Mouse (Mus musculus): ENCODE measurements around the gene Flvcr2. TPM values are rescaled to one million over a fixed set of nuclear protein-coding genes. Genes with fewer than 3 reads are reported as not detected.

Gene Flvcr2
- polyA plus RNA-seq, 1 experiment from 2014 or later: 2.1 TPM

DNA sequence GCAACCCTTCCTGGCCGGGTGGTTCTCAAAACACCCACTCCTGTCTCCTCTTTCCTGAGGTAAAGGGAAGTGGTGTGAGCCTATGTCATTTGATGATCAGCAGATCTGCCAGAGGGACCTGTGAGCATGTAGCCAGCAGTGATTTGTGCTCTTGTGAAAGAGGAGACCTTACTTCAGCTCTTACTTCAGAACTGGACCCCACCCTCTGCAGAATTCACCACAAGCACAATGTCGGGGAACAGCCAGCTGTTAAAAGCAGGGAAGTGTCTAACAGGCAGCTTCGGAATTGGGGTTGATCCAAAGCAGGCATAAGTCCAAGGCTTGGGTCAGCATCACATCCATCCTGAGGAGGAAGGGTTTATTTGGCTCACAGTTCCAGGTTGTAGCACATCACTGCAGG, 25.0 kb downstream of the Flvcr2 start:
- H3K9me3 ChIP-seq (replicated peaks; ENCODE audit: control insufficient read depth, low read length): no peaks in the 10 kb centered on the region
- H3K36me3 ChIP-seq (ENCODE audit: control insufficient read depth, insufficient read depth, low read length): no peaks in the 10 kb centered on the region
- no peak; the same call in 1 of the 2 replicates for ATAC-seq (ENCODE audit: insufficient read depth, low FRiP score)
- no peak overlapping the region for H3K4me3 ChIP-seq (replicated peaks; ENCODE audit: low read length)
- WGBS: 45% methylated on average over 3 of the region's 3 CpGs
- no peaks in the 10 kb centered on the region for H3K27me3 ChIP-seq (ENCODE audit: control insufficient read depth, insufficient read depth, low read length)
- H3K9ac ChIP-seq (ENCODE audit: low read length): no peak overlapping the region
- no peak overlapping the region for H3K27ac ChIP-seq (ENCODE audit: low read length)
- no peaks in the 10 kb centered on the region for H3K4me1 ChIP-seq (ENCODE audit: control insufficient read depth, insufficient read depth, low read length)
- no peak overlapping the region for H3K4me2 ChIP-seq (ENCODE audit: low read depth, low read length)

DNA sequence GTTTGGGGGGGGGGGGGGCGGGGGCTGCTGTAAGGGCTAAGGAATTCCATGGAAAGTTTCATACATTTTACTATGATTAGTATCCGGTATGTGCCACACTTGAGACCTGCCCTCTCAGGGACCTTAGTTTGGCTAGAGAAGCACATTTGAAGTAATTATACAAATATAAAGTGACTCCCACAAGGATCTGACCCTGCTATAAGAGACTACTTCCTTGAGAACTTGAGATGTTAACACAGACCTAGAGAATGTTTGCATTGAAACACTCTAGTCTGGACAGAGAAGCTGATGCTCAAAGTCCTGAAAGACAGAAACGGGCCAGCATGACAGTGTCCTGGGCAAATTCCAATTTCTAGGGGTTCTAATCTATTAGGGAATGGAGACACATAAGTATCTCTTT, 32.6 kb downstream of the Flvcr2 start:
- ATAC-seq (ENCODE audit: insufficient read depth, low FRiP score): no peak
- Histone ChIP-seq H3K4me3 (replicated peaks; ENCODE audit: low read length) (no peak overlapping the region), H3K27ac (ENCODE audit: low read length) (no peak overlapping the region), H3K4me1 (ENCODE audit: control insufficient read depth, insufficient read depth, low read length) (no peaks in the 10 kb centered on the region), H3K9ac (ENCODE audit: low read length) (no peak overlapping the region), H3K9me3 (replicated peaks; ENCODE audit: control insufficient read depth, low read length) (no peaks in the 10 kb centered on the region), H3K36me3 (ENCODE audit: control insufficient read depth, insufficient read depth, low read length) (no peaks in the 10 kb centered on the region), H3K4me2 (ENCODE audit: low read depth, low read length) (no peak overlapping the region), H3K27me3 (ENCODE audit: control insufficient read depth, insufficient read depth, low read length) (no peaks in the 10 kb centered on the region)
- 43% methylated on average over 3 of the region's 3 CpGs for WGBS

GRCm38 (mm10) chr12:85779707-85780106, 33.4 kb downstream of the Flvcr2 start:
- 91% methylated on average over 5 of the region's 5 CpGs for WGBS
- H3K4me3 ChIP-seq (replicated peaks; ENCODE audit: low read length): no peak overlapping the region
- H3K36me3 ChIP-seq (ENCODE audit: control insufficient read depth, insufficient read depth, low read length): no peaks in the 10 kb centered on the region
- H3K9me3 ChIP-seq (replicated peaks; ENCODE audit: control insufficient read depth, low read length): no peaks in the 10 kb centered on the region
- no peaks in the 10 kb centered on the region for H3K27me3 ChIP-seq (ENCODE audit: control insufficient read depth, insufficient read depth, low read length)
- no peak overlapping the region for H3K4me2 ChIP-seq (ENCODE audit: low read depth, low read length)
- no peaks in the 10 kb centered on the region for H3K4me1 ChIP-seq (ENCODE audit: control insufficient read depth, insufficient read depth, low read length)
- no peak for ATAC-seq (ENCODE audit: insufficient read depth, low FRiP score)
- H3K27ac ChIP-seq (ENCODE audit: low read length): no peak overlapping the region
- H3K9ac ChIP-seq (ENCODE audit: low read length): no peak overlapping the region

DNA sequence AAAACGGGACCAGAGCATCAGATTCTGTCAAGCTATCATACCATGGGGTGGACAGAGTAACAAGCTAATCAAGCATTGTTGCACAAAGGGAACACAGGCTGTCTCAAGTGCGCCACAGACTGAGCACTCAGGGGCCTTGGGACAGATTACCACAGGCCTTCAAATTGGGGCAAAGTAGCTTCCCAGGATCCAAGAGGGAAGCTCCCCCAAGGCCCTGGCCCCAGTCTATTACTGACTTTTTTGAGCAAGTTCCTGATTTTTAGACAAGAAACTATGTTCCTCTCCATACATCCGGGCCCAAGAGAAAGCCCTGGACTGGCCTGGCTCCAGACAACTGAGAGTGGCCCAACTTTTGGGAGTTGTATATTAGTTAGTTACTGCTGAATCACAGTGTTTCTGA, 35.3 kb downstream of the Flvcr2 start:
- H3K4me2 ChIP-seq (ENCODE audit: low read depth, low read length): no peak overlapping the region
- H3K4me3 ChIP-seq (replicated peaks; ENCODE audit: low read length): no peak overlapping the region
- H3K9me3 ChIP-seq (replicated peaks; ENCODE audit: control insufficient read depth, low read length): no peaks in the 10 kb centered on the region
- H3K27ac ChIP-seq (ENCODE audit: low read length): no peak overlapping the region
- H3K27me3 ChIP-seq (ENCODE audit: control insufficient read depth, insufficient read depth, low read length): no peaks in the 10 kb centered on the region
- ATAC-seq (ENCODE audit: insufficient read depth, low FRiP score): no peak
- no peaks in the 10 kb centered on the region for H3K36me3 ChIP-seq (ENCODE audit: control insufficient read depth, insufficient read depth, low read length)
- 89% methylated on average over 3 of the region's 3 CpGs for WGBS
- no peak overlapping the region for H3K9ac ChIP-seq (ENCODE audit: low read length)
- H3K4me1 ChIP-seq (ENCODE audit: control insufficient read depth, insufficient read depth, low read length): 0 out of 2 replicates have a peak, but pooled peaks cover 5% of the 10 kb centered on the region

- no peaks in the 10 kb centered on the region for H3K9me3 ChIP-seq (replicated peaks; ENCODE audit: control insufficient read depth, low read length)
Measured at GRCm38 (mm10) chr12:85784916-85785815, 38.8 kb downstream of the Flvcr2 start.

GRCm38 (mm10) chr12:85792158-85792557, 45.8 kb downstream of the Flvcr2 start:
- WGBS: 87% methylated on average over 4 of the region's 4 CpGs
- no peaks in the 10 kb centered on the region for H3K27me3 ChIP-seq (ENCODE audit: control insufficient read depth, insufficient read depth, low read length)
- no peak overlapping the region for H3K27ac ChIP-seq (ENCODE audit: low read length)
- no peak overlapping the region for H3K4me3 ChIP-seq (replicated peaks; ENCODE audit: low read length)
- ATAC-seq (ENCODE audit: insufficient read depth, low FRiP score): no peak
- no peaks in the 10 kb centered on the region for H3K9me3 ChIP-seq (replicated peaks; ENCODE audit: control insufficient read depth, low read length)
- no peaks in the 10 kb centered on the region for H3K4me1 ChIP-seq (ENCODE audit: control insufficient read depth, insufficient read depth, low read length)
- H3K36me3 ChIP-seq (ENCODE audit: control insufficient read depth, insufficient read depth, low read length): no peaks in the 10 kb centered on the region
- H3K4me2 ChIP-seq (ENCODE audit: low read depth, low read length): no peak overlapping the region
- no peak overlapping the region for H3K9ac ChIP-seq (ENCODE audit: low read length)

More at GRCm38 (mm10) chr12:85784916-85785815, 38.8 kb downstream of the Flvcr2 start:
- Histone ChIP-seq H3K27ac (ENCODE audit: low read length) (no peak overlapping the region), H3K4me1 (ENCODE audit: control insufficient read depth, insufficient read depth, low read length) (0 out of 2 replicates have a peak, but pooled peaks cover 5% of the 10 kb centered on the region), H3K27me3 (ENCODE audit: control insufficient read depth, insufficient read depth, low read length) (no peaks in the 10 kb centered on the region), H3K4me2 (ENCODE audit: low read depth, low read length) (no peak overlapping the region), H3K4me3 (replicated peaks; ENCODE audit: low read length) (no peak overlapping the region), H3K36me3 (ENCODE audit: control insufficient read depth, insufficient read depth, low read length) (no peaks in the 10 kb centered on the region), H3K9ac (ENCODE audit: low read length) (no peak overlapping the region)
- WGBS: 65% methylated on average over 19 of the region's 19 CpGs
- ATAC-seq (ENCODE audit: insufficient read depth, low FRiP score): no peak

DNA sequence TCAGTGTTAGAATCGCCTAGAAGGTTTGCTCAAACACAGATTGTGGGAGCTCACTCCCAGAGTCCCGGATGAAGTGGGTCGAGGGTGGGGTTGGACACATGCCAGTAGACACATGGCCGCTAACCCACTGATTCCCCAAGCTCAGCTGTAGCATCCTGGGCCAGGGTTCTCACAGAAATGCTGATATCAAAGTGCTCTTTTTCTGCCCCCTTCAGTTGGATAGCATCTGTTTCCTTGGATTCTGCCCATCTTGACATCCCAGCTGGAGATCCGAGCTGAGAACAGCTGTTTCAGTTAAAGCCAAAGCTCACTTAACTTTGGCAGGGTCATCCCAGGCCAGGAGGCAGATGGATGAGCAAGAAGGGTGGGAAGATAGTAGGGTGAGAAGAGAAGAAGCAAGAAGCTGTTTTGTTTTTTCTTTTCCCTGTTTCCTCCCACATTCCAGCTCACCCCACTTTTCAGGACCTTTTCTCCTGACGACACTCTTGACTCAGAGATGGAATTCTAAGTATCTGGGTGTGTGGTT, 46.5 kb downstream of the Flvcr2 start:
- Histone ChIP-seq H3K27ac (ENCODE audit: low read length) (no peak overlapping the region), H3K4me1 (ENCODE audit: control insufficient read depth, insufficient read depth, low read length) (no peaks in the 10 kb centered on the region), H3K4me2 (ENCODE audit: low read depth, low read length) (no peak overlapping the region), H3K9ac (ENCODE audit: low read length) (no peak overlapping the region), H3K36me3 (ENCODE audit: control insufficient read depth, insufficient read depth, low read length) (no peaks in the 10 kb centered on the region), H3K27me3 (ENCODE audit: control insufficient read depth, insufficient read depth, low read length) (no peaks in the 10 kb centered on the region), H3K9me3 (replicated peaks; ENCODE audit: control insufficient read depth, low read length) (no peaks in the 10 kb centered on the region), H3K4me3 (replicated peaks; ENCODE audit: low read length) (no peak overlapping the region)
- WGBS: 38% methylated on average over 6 of the region's 6 CpGs
- ATAC-seq (ENCODE audit: insufficient read depth, low FRiP score): no peak

DNA sequence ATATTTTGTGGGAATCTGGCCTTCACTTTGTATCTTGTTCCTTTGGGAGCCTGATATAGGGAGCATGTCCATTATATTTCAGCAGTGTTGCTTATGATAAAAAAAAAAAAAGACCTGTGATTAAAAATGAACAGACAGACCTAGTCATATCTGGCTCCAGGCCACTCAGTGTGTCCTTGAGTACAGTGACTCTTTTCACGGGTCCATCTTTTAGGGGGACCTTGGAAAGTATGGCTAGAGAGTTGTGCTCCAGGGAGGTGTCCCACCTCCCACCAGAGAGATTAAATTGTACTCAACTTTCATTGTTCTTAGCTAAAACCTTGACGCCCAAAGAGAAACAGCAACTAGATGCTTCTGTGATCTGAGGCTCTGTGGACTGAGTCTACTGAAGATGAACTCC, 47.8 kb downstream of the Flvcr2 start:
- whole genome bisulfite sequencing: 80% methylated on average over 2 of the region's 2 CpGs
- no peak overlapping the region for H3K4me3 ChIP-seq (replicated peaks; ENCODE audit: low read length)
- no peak overlapping the region for H3K4me2 ChIP-seq (ENCODE audit: low read depth, low read length)
- H3K9ac ChIP-seq (ENCODE audit: low read length): no peak overlapping the region
- H3K4me1 ChIP-seq (ENCODE audit: control insufficient read depth, insufficient read depth, low read length): no peaks in the 10 kb centered on the region
- no peak overlapping the region for H3K27ac ChIP-seq (ENCODE audit: low read length)
- H3K36me3 ChIP-seq (ENCODE audit: control insufficient read depth, insufficient read depth, low read length): no peaks in the 10 kb centered on the region
- ATAC-seq (ENCODE audit: insufficient read depth, low FRiP score): no peak
- H3K27me3 ChIP-seq (ENCODE audit: control insufficient read depth, insufficient read depth, low read length): no peaks in the 10 kb centered on the region
- H3K9me3 ChIP-seq (replicated peaks; ENCODE audit: control insufficient read depth, low read length): no peaks in the 10 kb centered on the region

GRCm38 (mm10) chr12:85795551-85795950, 49.2 kb downstream of the Flvcr2 start:
- Histone ChIP-seq H3K36me3 (ENCODE audit: control insufficient read depth, insufficient read depth, low read length) (no peaks in the 10 kb centered on the region), H3K4me3 (replicated peaks; ENCODE audit: low read length) (no peak overlapping the region), H3K9me3 (replicated peaks; ENCODE audit: control insufficient read depth, low read length) (no peaks in the 10 kb centered on the region), H3K9ac (ENCODE audit: low read length) (no peak overlapping the region), H3K4me1 (ENCODE audit: control insufficient read depth, insufficient read depth, low read length) (no peaks in the 10 kb centered on the region), H3K27ac (ENCODE audit: low read length) (no peak overlapping the region), H3K4me2 (ENCODE audit: low read depth, low read length) (no peak overlapping the region), H3K27me3 (ENCODE audit: control insufficient read depth, insufficient read depth, low read length) (no peaks in the 10 kb centered on the region)
- 73% methylated on average over 1 of the region's 1 CpGs for WGBS
- no peak for ATAC-seq (ENCODE audit: insufficient read depth, low FRiP score)
